Mouse (Mus musculus) NIH3T3 (cell line): ENCODE data around the gene Zc3h18.

Source experiments
- DNase-seq: peaks from one replicate; pipeline ENCODE4 v3.0.0-alpha.2; 2012; ENCODE audit warnings: low read depth

Zc3h18 gene

GRCm38 (mm10) chr8:122376365-122377231, at the start of gene Zc3h18:
Zc3h18 (plus strand) TSS chr8:122376609.
- peak; percentile 100 for DNase-seq

GRCm38 (mm10) chr8:122329072-122329471, 47.3 kb upstream of the Zc3h18 start:
- DNase-seq = no peak

- no peak for DNase-seq
Measured at GRCm38 (mm10) chr8:122329553-122330239, 46.7 kb upstream of the Zc3h18 start.

GRCm38 (mm10) chr8:122330446-122331133, 45.8 kb upstream of the Zc3h18 start:
- no peak for DNase-seq

GRCm38 (mm10) chr8:122331134-122331523, 45.3 kb upstream of the Zc3h18 start:
- no peak for DNase-seq

- peak; percentile 86 for DNase-seq
Measured at GRCm38 (mm10) chr8:122332753-122333506, 43.5 kb upstream of the Zc3h18 start.

GRCm38 (mm10) chr8:122333531-122333930, 42.9 kb upstream of the Zc3h18 start:
- DNase-seq = no peak

GRCm38 (mm10) chr8:122334791-122335490, 41.5 kb upstream of the Zc3h18 start:
- DNase-seq = no peak

- DNase-seq = no peak
Measured at GRCm38 (mm10) chr8:122335638-122336250, 40.7 kb upstream of the Zc3h18 start.

GRCm38 (mm10) chr8:122336251-122336910, 40.0 kb upstream of the Zc3h18 start:
- DNase-seq = no peak

GRCm38 (mm10) chr8:122338852-122339251, 37.6 kb upstream of the Zc3h18 start:
- peak; percentile 56 for DNase-seq

- no peak for DNase-seq
Measured at GRCm38 (mm10) chr8:122340761-122341160, 35.6 kb upstream of the Zc3h18 start.

- no peak for DNase-seq
Measured at GRCm38 (mm10) chr8:122341790-122342189, 34.6 kb upstream of the Zc3h18 start.

GRCm38 (mm10) chr8:122342362-122342761, 34.0 kb upstream of the Zc3h18 start:
- DNase-seq = peak; percentile 77

- peak; percentile 56 for DNase-seq
Measured at GRCm38 (mm10) chr8:122342806-122343209, 33.6 kb upstream of the Zc3h18 start.

GRCm38 (mm10) chr8:122343341-122343740, 33.1 kb upstream of the Zc3h18 start:
- peak; percentile 25 for DNase-seq

GRCm38 (mm10) chr8:122343758-122344157, 32.7 kb upstream of the Zc3h18 start:
- DNase-seq = peak; percentile 81

GRCm38 (mm10) chr8:122344219-122344618, 32.2 kb upstream of the Zc3h18 start:
- DNase-seq = peak; percentile 79

GRCm38 (mm10) chr8:122345181-122346095, 31.0 kb upstream of the Zc3h18 start:
- no peak for DNase-seq
